Mouse (Mus musculus) olfactory bulb, adult 2 months (tissue): ENCODE data around the gene Ctnna2. TPM values are rescaled to one million over a fixed set of nuclear protein-coding genes. Genes with fewer than 3 reads are reported as not detected.

Source experiments
- H3K27ac ChIP-seq: fragments of 200-500 bp; 2 replicates; pipeline ENCODE4 v1.5.1; 2012; ENCODE audit warnings: low read depth, low read length; ENCODE audit not compliant: insufficient read depth
- H3K4me1 ChIP-seq: fragments of 200-500 bp; 2 replicates; pipeline ENCODE4 v1.6.1; 2012; ENCODE audit warnings: low read length; ENCODE audit not compliant: control insufficient read depth, insufficient read depth
- H3K4me3 ChIP-seq: fragments of 200-500 bp; 2 replicates; pipeline ENCODE4 v1.5.1; 2012; ENCODE audit warnings: mild to moderate bottlenecking, low read depth, low read length, moderate library complexity; ENCODE audit not compliant: insufficient read depth
- CTCF ChIP-seq: fragments of 200-500 bp; IDR thresholded peaks from 2 replicates; pipeline ENCODE4 v1.5.1; 2012; ENCODE audit warnings: low read depth, mild to moderate bottlenecking, low read length, moderate library complexity; ENCODE audit not compliant: insufficient read depth
- POLR2A ChIP-seq: fragments of 200-500 bp; IDR thresholded peaks from 2 replicates; pipeline ENCODE4 v1.6.1; 2012; ENCODE audit warnings: mild to moderate bottlenecking, low read depth, low read length, moderate library complexity; ENCODE audit not compliant: insufficient read depth
- WGBS: fragments of 180-500 bp; shearing (Covaris S2); methylation state at CpG from one replicate; pipeline ENCODE4 v1.1.7; 2018; 5-methylcytosine and 5-hydroxymethylcytosine counted together
- polyA plus RNA-seq: library from polyadenylated mRNA; stranded (reverse); fragments of >200 nt; gene quantifications from 2 replicates; pipeline ENCODE4 v1.2.4, GENCODE M21; 2012; ENCODE audit warnings: low replicate concordance; ENCODE audit not compliant: missing spikeins, insufficient read depth, insufficient read length

Gene Ctnna2
- polyA plus RNA-seq, 1 experiment = not detected

DNA sequence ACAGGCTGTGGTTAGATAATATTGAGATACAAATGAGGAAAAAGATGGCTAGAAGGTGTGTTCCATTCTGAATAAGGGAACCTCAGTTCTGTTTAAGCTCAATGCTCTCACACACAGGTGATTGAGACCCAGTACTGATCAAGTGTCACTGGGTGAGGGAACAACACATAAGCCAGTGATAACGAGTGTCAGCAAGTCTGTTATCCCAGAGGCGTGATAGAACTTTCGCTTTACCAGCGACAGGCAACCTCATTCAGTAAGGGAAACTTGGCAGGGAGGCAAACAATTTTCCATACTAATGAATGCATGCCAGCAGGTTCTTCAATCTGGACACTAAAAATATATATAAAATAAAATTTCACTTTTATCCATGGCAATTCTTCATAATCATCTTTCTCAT lies 334.9 kb downstream of the Ctnna2 start:
- Histone ChIP-seq H3K4me3 (no peak overlapping the region), H3K27ac (no peak overlapping the region), H3K4me1 (no peaks in the 10 kb centered on the region)
- TF ChIP-seq CTCF (no peak), POLR2A (no peak)
- WGBS = 81% methylated on average over 4 of the region's 4 CpGs

DNA sequence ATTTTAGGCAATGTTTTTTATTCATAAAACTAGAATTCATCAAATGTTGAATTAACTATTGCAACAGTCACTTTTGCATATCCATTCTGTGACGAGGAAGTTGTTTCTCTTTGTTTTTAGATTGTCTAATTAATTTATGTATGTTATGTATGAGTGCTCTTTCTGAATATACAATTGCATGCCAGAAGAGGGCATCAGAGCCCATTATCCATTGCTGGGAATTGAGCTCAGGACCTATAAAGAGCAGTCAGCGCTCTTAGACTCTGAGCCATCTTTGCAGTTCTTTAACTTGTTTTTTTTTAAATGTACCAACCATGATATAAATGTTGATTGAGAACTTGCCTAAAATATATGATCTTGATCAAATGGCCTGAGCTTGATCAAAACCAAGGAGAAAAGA lies 340.7 kb downstream of the Ctnna2 start:
- Histone ChIP-seq H3K4me1 (no peaks in the 10 kb centered on the region), H3K4me3 (no peak overlapping the region), H3K27ac (no peak overlapping the region)
- WGBS = 90% methylated on average over 2 of the region's 2 CpGs
- no peak for TF ChIP-seq CTCF
- TF ChIP-seq POLR2A = no peak

DNA sequence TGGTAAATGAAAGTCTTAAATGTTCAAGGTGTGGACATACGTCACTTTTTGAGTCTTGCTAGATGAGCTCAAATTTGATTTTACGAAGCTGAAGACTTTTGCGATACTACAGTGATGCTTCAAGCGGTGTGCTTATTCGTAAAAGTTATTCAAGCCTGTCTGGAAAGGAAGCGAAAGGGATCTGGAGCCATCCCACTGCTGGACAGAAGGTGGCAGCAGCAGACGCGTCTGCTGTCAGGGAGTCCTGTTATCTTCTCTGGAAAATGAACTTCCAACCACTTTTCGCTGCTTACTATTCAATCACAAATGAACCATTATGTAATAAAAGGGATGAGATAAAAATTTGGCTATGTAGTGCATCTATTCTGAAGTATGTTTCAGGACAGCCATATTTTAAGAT lies 345.5 kb downstream of the Ctnna2 start:
- Histone ChIP-seq H3K4me1 (no peaks in the 10 kb centered on the region), H3K27ac (no peak overlapping the region), H3K4me3 (no peak overlapping the region)
- TF ChIP-seq CTCF = peak; percentile 53; the same call in 1 of the 2 replicates
- TF ChIP-seq POLR2A = no peak
- 24% methylated on average over 9 of the region's 9 CpGs for WGBS

DNA sequence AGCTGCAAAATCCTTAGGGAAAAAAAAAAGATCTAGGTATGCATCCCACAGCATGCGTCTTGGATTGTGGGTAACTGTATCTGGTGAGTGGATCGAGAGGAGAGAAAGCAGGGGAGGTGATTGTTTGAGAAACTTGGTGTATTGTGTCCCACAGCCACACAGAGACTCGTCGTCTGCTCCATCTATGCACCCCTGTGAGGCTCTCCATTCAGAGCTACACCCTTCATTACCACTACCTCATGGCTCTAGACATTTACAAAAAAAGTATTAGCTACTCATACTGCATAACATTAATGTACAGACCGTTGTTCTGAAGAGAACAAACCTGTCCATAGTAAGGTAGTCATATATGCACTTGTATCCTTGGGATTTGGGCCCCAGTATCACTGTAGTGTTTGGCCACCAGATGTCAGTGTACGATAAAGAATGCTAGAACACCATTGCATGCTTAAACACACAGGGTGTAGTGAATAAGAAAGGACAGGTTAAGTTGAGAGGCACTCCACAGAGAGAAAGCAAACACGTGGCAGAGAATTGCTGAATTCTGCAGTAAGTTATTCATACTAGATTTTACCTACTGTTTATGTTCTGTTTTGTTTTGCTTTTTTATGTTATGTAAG lies 350.8 kb downstream of the Ctnna2 start:
- no peak for TF ChIP-seq POLR2A
- TF ChIP-seq CTCF = no peak
- 56% methylated on average over 7 of the region's 7 CpGs for WGBS
- Histone ChIP-seq H3K27ac (no peak overlapping the region), H3K4me3 (no peak overlapping the region), H3K4me1 (no peaks in the 10 kb centered on the region)

DNA sequence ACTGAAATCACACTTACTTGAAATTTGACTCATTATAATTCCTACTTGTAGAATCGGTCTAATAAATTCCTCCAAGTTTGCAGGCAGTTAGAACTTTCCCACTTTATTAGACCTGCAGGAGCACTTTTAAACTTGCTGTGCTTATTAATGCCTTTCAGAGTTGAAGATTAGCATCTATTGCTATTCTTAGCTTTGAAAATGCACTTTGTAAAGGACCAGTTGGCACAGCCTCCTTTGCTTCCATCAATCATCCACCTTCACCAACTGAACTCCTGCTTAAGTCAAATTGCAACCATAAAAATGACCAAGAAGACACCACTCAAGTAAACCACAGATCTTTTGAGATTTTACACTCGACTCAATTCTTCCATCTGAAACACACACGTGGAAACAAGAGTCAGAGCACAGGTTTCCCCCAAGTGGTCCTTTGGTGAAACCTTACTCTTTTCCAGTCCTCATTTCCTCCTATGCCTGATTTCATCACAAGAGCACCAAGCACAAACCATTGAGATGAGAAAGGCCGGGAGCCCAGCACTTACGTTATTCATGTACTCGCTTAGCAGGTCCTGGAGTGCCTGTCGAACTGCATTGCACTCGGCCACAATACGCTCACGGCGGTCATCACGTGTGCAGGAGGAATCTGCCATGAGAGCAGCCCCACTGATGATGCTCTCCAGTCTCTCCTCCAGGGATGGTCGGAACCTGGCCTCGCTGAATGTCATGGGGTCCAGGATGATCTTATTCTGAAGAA lies 374.7 kb downstream of the Ctnna2 start:
- TF ChIP-seq CTCF (no peak), POLR2A (no peak)
- no peak overlapping the region for H3K27ac ChIP-seq
- no peak overlapping the region for H3K4me3 ChIP-seq
- H3K4me1 ChIP-seq = no peaks in the 10 kb centered on the region
- 91% methylated on average over 14 of the region's 14 CpGs for WGBS

DNA sequence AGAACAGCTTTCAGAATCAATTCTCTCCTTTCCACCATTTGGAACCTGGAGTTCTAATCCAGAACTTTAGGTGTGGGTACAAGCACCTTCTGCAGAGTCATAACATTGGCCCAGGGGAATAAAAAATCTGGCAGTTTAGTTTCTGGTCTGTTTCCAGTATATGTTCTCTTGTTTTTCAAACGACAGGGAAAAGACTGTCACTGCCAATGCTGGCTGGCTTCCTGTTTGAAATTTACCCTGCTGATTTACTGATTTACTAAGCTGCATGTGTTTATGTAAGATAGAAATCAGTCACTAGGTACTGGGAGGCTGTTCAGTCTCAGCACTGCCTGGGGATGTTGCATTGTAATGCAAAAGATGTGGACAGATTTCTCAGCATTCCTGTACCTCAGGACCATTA lies 375.6 kb downstream of the Ctnna2 start:
- 27% methylated on average over 1 of the region's 1 CpGs for WGBS
- Histone ChIP-seq H3K4me3 (no peak overlapping the region), H3K4me1 (no peaks in the 10 kb centered on the region), H3K27ac (no peak overlapping the region)
- TF ChIP-seq CTCF = no peak
- no peak for TF ChIP-seq POLR2A

DNA sequence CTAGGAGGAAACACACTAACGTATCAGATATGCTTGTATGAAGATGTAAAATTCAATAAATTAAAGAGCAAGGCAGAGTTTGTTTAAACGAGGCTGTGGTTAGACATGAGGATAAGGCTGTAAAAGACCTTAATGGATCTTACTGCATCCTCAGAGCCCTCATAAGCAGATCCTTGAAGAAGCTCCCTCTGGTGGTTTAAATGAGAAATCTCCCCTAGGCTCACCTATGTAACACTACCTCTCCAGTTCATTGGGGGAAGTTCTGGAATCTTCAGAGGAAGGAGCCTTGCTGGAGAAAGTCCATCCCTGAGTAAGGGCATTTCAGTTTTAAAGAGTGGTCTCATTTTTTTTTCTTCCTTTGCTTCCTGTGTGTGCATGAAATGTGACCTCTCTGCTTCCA lies 380.3 kb downstream of the Ctnna2 start:
- 69% methylated on average over 2 of the region's 2 CpGs for WGBS
- TF ChIP-seq POLR2A (no peak), CTCF (no peak)
- Histone ChIP-seq H3K27ac (no peak overlapping the region), H3K4me3 (no peak overlapping the region), H3K4me1 (no peaks in the 10 kb centered on the region)

DNA sequence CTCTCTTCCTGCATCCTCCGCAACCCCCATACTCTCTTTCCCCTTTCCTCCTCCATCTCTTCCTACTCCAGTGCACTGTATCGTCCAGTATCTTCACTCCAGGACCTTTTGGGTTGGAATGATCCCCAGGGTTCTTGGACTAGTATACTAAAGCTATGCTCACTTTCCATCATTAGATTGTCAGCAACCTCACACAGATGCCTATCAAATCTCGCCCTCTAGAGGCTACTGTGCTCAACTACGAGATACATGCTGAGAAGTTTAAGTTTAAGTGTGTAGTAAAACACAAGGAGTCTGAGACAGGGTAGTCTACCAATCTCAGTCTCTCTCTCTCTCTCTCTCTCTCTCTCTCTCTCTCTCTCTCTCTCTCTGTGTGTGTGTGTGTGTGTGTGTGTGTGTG lies 396.9 kb downstream of the Ctnna2 start:
- H3K27ac ChIP-seq = no peak overlapping the region
- H3K4me1 ChIP-seq = no peaks in the 10 kb centered on the region
- 60% methylated on average over 4 of the region's 4 CpGs for WGBS
- TF ChIP-seq POLR2A (no peak), CTCF (no peak)
- no peak overlapping the region for H3K4me3 ChIP-seq

DNA sequence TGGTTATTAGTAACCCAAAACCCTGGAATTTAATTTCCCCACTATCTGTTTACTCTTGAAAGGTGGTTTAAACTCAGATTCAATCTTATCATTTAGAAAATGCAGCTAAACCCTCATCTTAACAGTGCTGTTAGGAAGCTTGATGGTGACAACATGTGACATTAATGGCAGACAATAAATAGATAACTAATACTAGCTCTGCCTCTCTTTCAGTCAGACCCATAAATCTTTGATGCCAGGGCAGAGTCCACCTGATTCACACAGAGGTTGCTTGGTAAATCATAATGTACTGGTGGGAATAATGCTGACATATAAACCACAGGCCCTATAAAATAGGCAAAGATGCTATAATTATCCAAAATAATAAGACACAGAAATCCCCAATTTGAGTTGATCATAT lies 398.6 kb downstream of the Ctnna2 start:
- no peak overlapping the region for H3K27ac ChIP-seq
- TF ChIP-seq CTCF = no peak
- no peak for TF ChIP-seq POLR2A
- no peak overlapping the region for H3K4me3 ChIP-seq
- H3K4me1 ChIP-seq = no peaks in the 10 kb centered on the region

DNA sequence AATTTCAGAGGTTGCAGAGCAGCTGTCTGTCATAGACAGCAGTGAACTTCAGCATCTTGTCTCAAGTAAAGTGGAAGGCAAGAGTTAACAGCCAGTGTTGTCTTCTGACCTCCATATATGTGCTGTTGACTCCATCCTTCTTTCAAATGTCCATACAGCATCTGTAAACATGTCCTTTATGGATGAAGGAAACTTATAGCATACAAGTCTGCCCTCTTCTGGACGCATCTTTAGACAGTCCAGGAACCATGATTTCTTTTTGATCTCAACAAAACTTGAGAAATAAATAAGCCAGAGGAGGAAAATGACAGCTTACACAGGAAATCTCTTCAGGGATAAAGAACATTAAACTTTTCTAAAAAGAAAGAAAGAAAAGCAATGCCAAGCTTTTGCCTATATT lies 400.9 kb downstream of the Ctnna2 start:
- H3K4me3 ChIP-seq = no peak overlapping the region
- no peaks in the 10 kb centered on the region for H3K4me1 ChIP-seq
- WGBS = 73% methylated on average over 1 of the region's 1 CpGs
- H3K27ac ChIP-seq = no peak overlapping the region
- TF ChIP-seq POLR2A = no peak
- no peak for TF ChIP-seq CTCF
